Mouse (Mus musculus) kidney, adult 11 months (tissue): Measurements from ENCODE around the gene Aadacl2.
A peak's percentile ranks its signal among the peaks of the same experiment; 100 is the strongest.

Experiments used
- DNase-seq: peaks from one replicate; pipeline ENCODE4 v3.0.0; 2022

Aadacl2 gene

GRCm38 (mm10) chr3:60006443-60006842 is at the start of gene Aadacl2:
Gene Aadacl2 (plus strand): TSS chr3:60006743.
- DNase-seq, result no peak

- DNase-seq, result no peak
Measured at GRCm38 (mm10) chr3:59970891-59971290, 35.7 kb upstream of the Aadacl2 start.

GRCm38 (mm10) chr3:59974591-59974990 is 32.0 kb upstream of the Aadacl2 start:
- DNase-seq, result no peak

- DNase-seq, result no peak
Measured at GRCm38 (mm10) chr3:60003622-60004021, 2.9 kb upstream of the Aadacl2 start.

- DNase-seq, result no peak
Measured at GRCm38 (mm10) chr3:60025417-60025816, 18.9 kb downstream of the Aadacl2 start, which contains the start of gene Aadac. Gene Aadac (plus strand): TSS chr3:60025717.

GRCm38 (mm10) chr3:60031511-60031910 is 25.0 kb downstream of the Aadacl2 start:
- peak; percentile 7 for DNase-seq

GRCm38 (mm10) chr3:60046221-60046913 is 39.8 kb downstream of the Aadacl2 start:
- no peak for DNase-seq

GRCm38 (mm10) chr3:60053231-60053927 is 46.8 kb downstream of the Aadacl2 start:
- DNase-seq, result no peak

- DNase-seq, result no peak
Measured at GRCm38 (mm10) chr3:60053931-60054330, 47.4 kb downstream of the Aadacl2 start.

GRCm38 (mm10) chr3:60056451-60056850 is 49.9 kb downstream of the Aadacl2 start:
- DNase-seq, result no peak

GRCm38 (mm10) chr3:60057070-60057808 is 50.7 kb downstream of the Aadacl2 start:
- DNase-seq, result no peak

GRCm38 (mm10) chr3:60057809-60058082 is 51.2 kb downstream of the Aadacl2 start:
- no peak for DNase-seq
